Comparison of ENCODE assay signal across 18 mouse cellular contexts in the genomic region with DNA sequence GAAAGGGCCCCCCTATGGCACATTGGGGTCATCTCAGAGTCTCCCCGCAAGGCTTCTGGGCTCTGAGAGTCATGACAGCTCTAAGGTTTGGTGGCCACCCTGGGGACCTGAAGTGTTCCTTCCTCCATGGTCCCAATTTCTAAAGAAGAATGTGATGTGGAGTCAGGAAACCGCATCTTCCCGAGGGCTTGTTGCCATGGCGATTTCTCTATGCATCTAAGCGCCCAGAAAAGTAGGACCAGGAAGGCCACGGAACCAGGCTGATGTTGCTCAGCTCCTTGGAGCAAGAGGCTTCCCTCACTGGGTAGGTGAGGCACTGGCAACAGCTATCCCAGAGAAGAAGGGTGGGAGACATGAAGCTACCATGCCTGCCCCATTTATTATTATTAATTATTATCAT. TPM values are rescaled to one million over a fixed set of nuclear protein-coding genes. Genes with fewer than 3 reads are reported as not detected.
DNase-seq lines count a peak whose midpoint lies in the region; ATAC-seq and TF ChIP-seq lines count a peak whose summit lies in the region.
"Had no signal": no experiment of that assay in that cellular context is flagged by ENCODE, and none has a peak within 500 bp of the region (broad histone marks: within the 10 kb centered on the region; RNA-seq: fewer than 3 reads in every experiment).

No protein-coding gene starts in this region.

- H3K27ac ChIP-seq in forebrain, embryonic 14.5 days (ENCODE audit: low read depth, low read length) = no peak overlapping the region
- H3K27ac ChIP-seq in forebrain, embryonic 16.5 days (ENCODE audit: low read length) = no peak overlapping the region
- H3K27ac ChIP-seq in heart, embryonic 10.5 days = no peak overlapping the region; the same call in 1 of the 2 replicates
- H3K27ac ChIP-seq: forebrain, embryonic 12.5 days; heart, embryonic 13.5 days had no signal

- TF ChIP-seq POLR2A in brain, embryonic 14.5 days (IDR thresholded peaks at IDR 0.05; ENCODE audit: borderline replicate concordance, extremely low read depth, insufficient read depth, insufficient read length, poor library complexity, severe bottlenecking) = no peak

- TF ChIP-seq CTCF in brain, embryonic 14.5 days (IDR thresholded peaks at IDR 0.05; ENCODE audit: borderline replicate concordance, extremely low read depth, insufficient read depth, insufficient read length) = no peak

- H3K4me3 ChIP-seq in forebrain, embryonic 14.5 days (ENCODE audit: low read depth, low read length) = no peak overlapping the region
- H3K4me3 ChIP-seq in forebrain, embryonic 16.5 days (replicated peaks; ENCODE audit: low read length) = no peak overlapping the region
- no peak overlapping the region for H3K4me3 ChIP-seq in heart, embryonic 10.5 days
- H3K4me3 ChIP-seq: forebrain, embryonic 12.5 days; heart, embryonic 13.5 days had no signal

- intact Hi-C loops in left cerebral cortex, postnatal 14 days (cut with DNase I) = no loop called here

- no peaks in the 10 kb centered on the region for H3K27me3 ChIP-seq in forebrain, embryonic 14.5 days (replicated peaks; ENCODE audit: control insufficient read depth, insufficient read depth, low read length)
- H3K27me3 ChIP-seq in forebrain, embryonic 16.5 days (replicated peaks; ENCODE audit: control insufficient read depth, insufficient read depth, low read length) = no peaks in the 10 kb centered on the region
- H3K27me3 ChIP-seq in heart, embryonic 10.5 days (ENCODE audit: insufficient read depth, poor library complexity, severe bottlenecking) = no peaks in the 10 kb centered on the region
- H3K27me3 ChIP-seq: forebrain, embryonic 12.5 days; heart, embryonic 13.5 days had no signal

- no peak overlapping the region for H3K4me2 ChIP-seq in forebrain, embryonic 14.5 days (ENCODE audit: low read length)
- no peak overlapping the region for H3K4me2 ChIP-seq in forebrain, embryonic 16.5 days (ENCODE audit: low read length)
- H3K4me2 ChIP-seq: forebrain, embryonic 12.5 days; heart, embryonic 13.5 days had no signal

- no peak for ATAC-seq in forebrain, embryonic 14.5 days
- no peak for ATAC-seq in forebrain, embryonic 16.5 days
- ATAC-seq: hindbrain, embryonic 16.5 days had no signal

- H3K4me1 ChIP-seq in forebrain, embryonic 14.5 days (ENCODE audit: control insufficient read depth, insufficient read depth, low read length) = no peaks in the 10 kb centered on the region
- peaks cover 7% of the 10 kb centered on the region; the same call in 1 of the 2 replicates for H3K4me1 ChIP-seq in forebrain, embryonic 16.5 days (replicated peaks; ENCODE audit: control insufficient read depth, insufficient read depth, low read length)
- H3K4me1 ChIP-seq in heart, embryonic 10.5 days = peaks cover 85% of the 10 kb centered on the region

- DNase-seq in forebrain, embryonic 14.5 days (ENCODE audit: low spot score) = peak; percentile 33
- peak; percentile 42 to 59 for DNase-seq in left cerebral cortex, postnatal 14 days (ENCODE audit: low spot score in 2 of 2)
- no peak for DNase-seq in left cerebral cortex, adult 11 months (ENCODE audit: low spot score)
- DNase-seq in right cerebral cortex, adult 18-20 months = peak; percentile 18
- DNase-seq in right cerebral cortex, postnatal 25 days = no peak
- peak; percentile 29 for DNase-seq in brain, embryonic 14.5 days (ENCODE audit: low read depth)
- no peak for DNase-seq in heart, embryonic 10.5 days (ENCODE audit: low spot score)
- DNase-seq: adrenal gland, postnatal 14 days; cerebellum, adult 2 months; cerebellum, postnatal 10 days; gastrocnemius, postnatal 14 days; heart, postnatal 36 days had no signal

- no peaks in the 10 kb centered on the region for H3K36me3 ChIP-seq in forebrain, embryonic 14.5 days (ENCODE audit: control insufficient read depth, insufficient read depth, low read length)
- H3K36me3 ChIP-seq in forebrain, embryonic 16.5 days (ENCODE audit: control insufficient read depth, insufficient read depth) = no peaks in the 10 kb centered on the region
- H3K36me3 ChIP-seq in heart, embryonic 10.5 days = peaks cover 7% of the 10 kb centered on the region; the same call in 1 of the 2 replicates
- H3K36me3 ChIP-seq: forebrain, embryonic 12.5 days; heart, embryonic 13.5 days had no signal

- no peak overlapping the region for H3K9ac ChIP-seq in forebrain, embryonic 14.5 days (ENCODE audit: low read length)
- H3K9ac ChIP-seq in forebrain, embryonic 16.5 days (replicated peaks; ENCODE audit: low read depth, low read length) = no peak overlapping the region
- H3K9ac ChIP-seq: forebrain, embryonic 12.5 days; heart, embryonic 13.5 days had no signal

- WGBS in forebrain, embryonic 14.5 days = 68% methylated on average over 6 of the region's 6 CpGs
- WGBS in forebrain, embryonic 16.5 days = 58% methylated on average over 6 of the region's 6 CpGs
- 82% methylated on average over 6 of the region's 6 CpGs for WGBS in heart, embryonic 10.5 days

- H3K9me3 ChIP-seq in forebrain, embryonic 14.5 days (replicated peaks; ENCODE audit: control insufficient read depth, low read length) = no peaks in the 10 kb centered on the region
- H3K9me3 ChIP-seq in forebrain, embryonic 16.5 days (ENCODE audit: control insufficient read depth, low read length) = no peaks in the 10 kb centered on the region
- no peaks in the 10 kb centered on the region for H3K9me3 ChIP-seq in heart, embryonic 10.5 days
- H3K9me3 ChIP-seq: forebrain, embryonic 12.5 days; heart, embryonic 13.5 days had no signal

RNA-seq across cellular contexts. Expression of a gene that starts 22.3 kb away (rescaled TPM):
- polyA plus RNA-seq in forebrain, embryonic 14.5 days (2014; fragmentation: Nextera tagmentation; extraction: Ambion mirVana) = 2.9 and 3.0 TPM in 2 replicates
- 1.9 and 4.0 TPM in 2 replicates for polyA plus RNA-seq in forebrain, embryonic 16.5 days (2015; fragmentation: Nextera tagmentation; extraction: Ambion mirVana)
- 1 to 10 TPM; 2.3 to 3.3 TPM for total RNA-seq in left cerebral cortex, postnatal 14 days (2021)
- 10.8 and 13.6 TPM in 2 replicates for polyA plus RNA-seq in brain, embryonic 14.5 days (2012; rRNA removed)
- 49.1 and 73.9 TPM in 2 replicates for polyA plus RNA-seq in heart, embryonic 10.5 days (2016; fragmentation: Nextera tagmentation; extraction: Ambion mirVana)
- total RNA-seq: granulocyte monocyte progenitor cell, adult 5-6 weeks; MEL had no signal

RNA-seq across cellular contexts. Expression of a gene that starts 26.9 kb away (rescaled TPM):
- polyA plus RNA-seq in forebrain, embryonic 14.5 days (2014; fragmentation: Nextera tagmentation; extraction: Ambion mirVana) = 35.9 and 39.9 TPM in 2 replicates
- polyA plus RNA-seq in forebrain, embryonic 16.5 days (2015; fragmentation: Nextera tagmentation; extraction: Ambion mirVana) = 41.2 and 47.2 TPM in 2 replicates
- 10 to 100 TPM; 30.7 to 35.9 TPM for total RNA-seq in left cerebral cortex, postnatal 14 days (2021)
- 51.0 and 51.5 TPM in 2 replicates for polyA plus RNA-seq in brain, embryonic 14.5 days (2012; rRNA removed)
- polyA plus RNA-seq in heart, embryonic 10.5 days (2016; fragmentation: Nextera tagmentation; extraction: Ambion mirVana) = 31.3 and 40.1 TPM in 2 replicates

RNA-seq across cellular contexts. Expression of a gene that starts 49.5 kb away (rescaled TPM):
- 128 and 139 TPM in 2 replicates for polyA plus RNA-seq in forebrain, embryonic 14.5 days (2014; fragmentation: Nextera tagmentation; extraction: Ambion mirVana)
- polyA plus RNA-seq in forebrain, embryonic 16.5 days (2015; fragmentation: Nextera tagmentation; extraction: Ambion mirVana) = 120 and 121 TPM in 2 replicates
- total RNA-seq in left cerebral cortex, postnatal 14 days (2021) = 10 to 100 TPM; 39.6 to 40.7 TPM
- 72.3 and 98.7 TPM in 2 replicates for polyA plus RNA-seq in brain, embryonic 14.5 days (2012; rRNA removed)
- 102 and 116 TPM in 2 replicates for polyA plus RNA-seq in heart, embryonic 10.5 days (2016; fragmentation: Nextera tagmentation; extraction: Ambion mirVana)

RNA-seq across cellular contexts. Expression of a gene that starts 53.6 kb away (rescaled TPM):
- polyA plus RNA-seq in forebrain, embryonic 14.5 days (2014; fragmentation: Nextera tagmentation; extraction: Ambion mirVana) = 2.4 and 2.7 TPM in 2 replicates
- polyA plus RNA-seq in forebrain, embryonic 16.5 days (2015; fragmentation: Nextera tagmentation; extraction: Ambion mirVana) = 2.1 and 2.9 TPM in 2 replicates
- 1 to 10 TPM; 2.4 to 3.6 TPM for total RNA-seq in left cerebral cortex, postnatal 14 days (2021)
- polyA plus RNA-seq in brain, embryonic 14.5 days (2012; rRNA removed) = 1.9 and 3.2 TPM in 2 replicates
- polyA plus RNA-seq in heart, embryonic 10.5 days (2016; fragmentation: Nextera tagmentation; extraction: Ambion mirVana) = 1.3 and 1.8 TPM in 2 replicates
- total RNA-seq: granulocyte monocyte progenitor cell, adult 5-6 weeks had no signal

Comparison
In these comparisons a context has a peak if more than half of its experiments do, and no peak if none do; other contexts are left out.
1. DNase-seq: peak in forebrain, embryonic 14.5 days (single experiment), left cerebral cortex, postnatal 14 days (2 of 2), right cerebral cortex, adult 18-20 months (single experiment) and brain, embryonic 14.5 days (single experiment); none in left cerebral cortex, adult 11 months (single experiment), right cerebral cortex, postnatal 25 days (single experiment) and heart, embryonic 10.5 days (single experiment).